8 mouse cellular contexts compared by ENCODE assay signal in the genomic region with DNA sequence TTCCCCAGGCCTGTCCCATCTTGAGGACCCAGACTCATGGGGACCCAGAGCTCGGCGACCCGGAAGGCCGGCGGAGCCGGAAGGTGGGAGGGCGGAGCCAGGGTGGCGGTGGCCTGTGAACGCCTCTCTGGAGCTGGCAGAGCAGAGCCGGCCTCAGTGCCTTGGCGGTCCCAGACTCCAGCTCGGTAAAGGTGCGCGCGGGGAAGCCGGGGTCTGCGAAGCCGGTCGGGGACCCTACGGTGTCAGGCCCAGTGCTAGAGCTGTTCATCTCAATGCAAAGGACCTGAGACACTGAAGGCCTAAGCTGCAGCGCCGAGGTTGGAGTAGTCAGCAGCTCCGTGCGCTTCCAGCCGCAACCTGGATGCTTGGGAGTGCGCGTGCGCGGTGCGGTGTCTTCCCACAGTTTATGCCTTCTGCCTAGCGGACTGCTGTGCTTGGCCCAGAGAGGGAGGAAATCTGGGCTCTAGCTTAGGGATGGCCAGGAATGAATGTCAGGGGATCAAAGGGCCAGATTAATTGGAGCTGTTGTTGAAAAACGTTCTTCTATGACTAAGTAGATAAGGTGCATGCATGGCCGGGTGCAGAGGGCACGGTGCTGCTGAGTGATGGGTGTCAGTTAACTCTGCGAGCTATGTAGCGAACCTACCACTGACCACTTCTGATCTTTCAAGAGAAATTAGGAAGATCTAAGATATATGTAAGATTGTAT. TPM values are rescaled to one million over a fixed set of nuclear protein-coding genes. Genes with fewer than 3 reads are reported as not detected.
DNase-seq lines count a peak whose midpoint lies in the region; ATAC-seq lines count a peak whose summit lies in the region.

No protein-coding gene starts in this region.

- intact Hi-C loops in gastrocnemius, postnatal 36 days (cut with DNase I), result loop anchor here (2.0 kb wide), 2 partner anchors 17 to 83 kb away; no protein-coding TSS in a partner anchor
- intact Hi-C loops in left cerebral cortex, postnatal 25 days (cut with DNase I), result loop anchor here (1.0 to 2.0 kb wide), 2 partner anchors 17 to 87 kb away; partner anchors contain the start of gene Pop4

- WGBS in intestine, embryonic 16.5 days, result 4% methylated on average over 36 of the region's 36 CpGs

- peak overlapping the region; percentile 73 for H3K4me2 ChIP-seq in intestine, embryonic 16.5 days (ENCODE audit: low read depth, low read length)

- H3K9me3 ChIP-seq in intestine, embryonic 16.5 days (ENCODE audit: control insufficient read depth, low read length), result no peaks in the 10 kb centered on the region

- no peaks in the 10 kb centered on the region for H3K36me3 ChIP-seq in intestine, embryonic 16.5 days (ENCODE audit: control insufficient read depth, insufficient read depth, low read length)

- peak; percentile 94 for ATAC-seq in intestine, embryonic 16.5 days

- peak overlapping the region; percentile 72 for H3K4me3 ChIP-seq in intestine, embryonic 16.5 days (ENCODE audit: low read length)

- DNase-seq in adrenal gland, adult 2 months, result peak; percentile 95
- DNase-seq in embryo, embryonic 11.5 days (ENCODE audit: low read depth, low spot score), result peak; percentile 82
- DNase-seq in gastrocnemius, postnatal 36 days, result peak; percentile 76 to 82
- peak; percentile 89 to 91 for DNase-seq in left cerebral cortex, postnatal 25 days (ENCODE audit: low spot score in 2 of 2)
- peak; percentile 89 for DNase-seq in mesoderm, embryonic 11.5 days (ENCODE audit: low read depth, low spot score)
- DNase-seq in right cerebral cortex, postnatal 36 days (ENCODE audit: low spot score in 2 of 2), result peak; percentile 79 to 84
- DNase-seq in yolk sac, embryonic 10.5 days (ENCODE audit: low spot score), result peak; percentile 90

- H3K27me3 ChIP-seq in intestine, embryonic 16.5 days (replicated peaks; ENCODE audit: control insufficient read depth, insufficient read depth, low read length), result no peaks in the 10 kb centered on the region

- peaks cover 13% of the 10 kb centered on the region for H3K4me1 ChIP-seq in intestine, embryonic 16.5 days (ENCODE audit: control insufficient read depth, insufficient read depth, low read length)

- peak overlapping the region; percentile 80 for H3K9ac ChIP-seq in intestine, embryonic 16.5 days (ENCODE audit: low read depth, low read length)

- H3K27ac ChIP-seq in intestine, embryonic 16.5 days (ENCODE audit: low read length), result peak overlapping the region; percentile 73

RNA-seq across cellular contexts. Expression of gene 1600014C10Rik, which starts 0.8 kb away (rescaled TPM):
- 10 to 100 TPM; 37.8 to 40.5 TPM for total RNA-seq in adrenal gland, adult 2 months (2021)
- polyA plus RNA-seq in adrenal gland, adult 2 months (2012; rRNA removed), result 18.5 and 18.7 TPM in 2 replicates
- total RNA-seq in gastrocnemius, postnatal 36 days (2021), result 10 to 100 TPM; 22.1 to 23.9 TPM
- 16.6 TPM in 2 replicates for polyA plus RNA-seq in intestine, embryonic 16.5 days (2015; fragmentation: Nextera tagmentation; extraction: Ambion mirVana)
- 10 to 100 TPM; 21.5 to 22.6 TPM for total RNA-seq in left cerebral cortex, postnatal 25 days (2021)

RNA-seq across cellular contexts. Expression of gene Plekhf1, which starts 44.0 kb away (rescaled TPM):
- total RNA-seq in adrenal gland, adult 2 months (2021), result 1 to 10 TPM; 2.7 to 3.7 TPM
- 2.3 and 2.5 TPM in 2 replicates for polyA plus RNA-seq in adrenal gland, adult 2 months (2012; rRNA removed)
- total RNA-seq in gastrocnemius, postnatal 36 days (2021), result 1 to 10 TPM; 5.6 to 6.0 TPM
- polyA plus RNA-seq in intestine, embryonic 16.5 days (2015; fragmentation: Nextera tagmentation; extraction: Ambion mirVana), result 4.5 and 4.8 TPM in 2 replicates
- 1 to 10 TPM; 1.4 TPM for total RNA-seq in left cerebral cortex, postnatal 25 days (2021)

Comparison
In these comparisons a context has a peak if more than half of its experiments do, and no peak if none do; other contexts are left out.
1. Peak in every context shown above with its lines: DNase-seq, ATAC-seq, H3K4me3 ChIP-seq and H3K27ac ChIP-seq.